ENCODE assay signal across 8 mouse cellular contexts in the genomic region with DNA sequence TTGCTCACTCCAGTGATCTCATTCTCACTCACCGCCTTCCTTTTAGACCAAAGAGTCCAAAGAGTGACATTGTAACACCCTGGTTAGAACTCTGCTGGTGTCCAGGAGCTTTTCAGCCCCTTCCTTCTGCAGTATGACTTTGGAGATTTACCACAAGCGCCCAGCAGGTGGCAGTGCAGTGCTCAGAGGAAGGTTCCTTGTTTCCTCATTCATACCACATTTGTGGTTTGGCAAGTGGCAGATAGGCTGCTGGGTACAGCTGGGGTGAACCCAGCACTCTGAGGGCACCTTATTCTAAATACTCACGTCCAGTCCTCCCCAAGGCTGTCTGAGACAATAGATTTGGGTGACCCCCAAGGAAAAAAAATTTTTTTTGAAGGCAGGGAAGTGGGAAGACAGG.
DNase-seq lines count a peak whose midpoint lies in the region; ATAC-seq lines count a peak whose summit lies in the region.

No protein-coding gene starts in this region.

- no peak overlapping the region for H3K27ac ChIP-seq in liver, embryonic 12.5 days
- no peak overlapping the region for H3K27ac ChIP-seq in embryonic facial prominence, embryonic 10.5 days (replicated peaks)
- no peak overlapping the region for H3K27ac ChIP-seq in liver, embryonic 11.5 days (ENCODE audit: low read depth, low read length)

- no peaks in the 10 kb centered on the region for H3K9me3 ChIP-seq in liver, embryonic 12.5 days (replicated peaks)
- no peaks in the 10 kb centered on the region for H3K9me3 ChIP-seq in embryonic facial prominence, embryonic 10.5 days
- no peaks in the 10 kb centered on the region for H3K9me3 ChIP-seq in liver, embryonic 11.5 days (ENCODE audit: control insufficient read depth, low read length)

- H3K27me3 ChIP-seq in liver, embryonic 12.5 days (replicated peaks), result no peaks in the 10 kb centered on the region
- H3K27me3 ChIP-seq in embryonic facial prominence, embryonic 10.5 days (replicated peaks; ENCODE audit: low read depth, poor library complexity, severe bottlenecking), result no peaks in the 10 kb centered on the region
- no peaks in the 10 kb centered on the region for H3K27me3 ChIP-seq in liver, embryonic 11.5 days (replicated peaks; ENCODE audit: control insufficient read depth, insufficient read depth, low read length)

- H3K4me1 ChIP-seq in liver, embryonic 12.5 days, result no peaks in the 10 kb centered on the region
- H3K4me1 ChIP-seq in embryonic facial prominence, embryonic 10.5 days, result no peaks in the 10 kb centered on the region
- no peaks in the 10 kb centered on the region for H3K4me1 ChIP-seq in liver, embryonic 11.5 days (replicated peaks; ENCODE audit: control insufficient read depth, insufficient read depth, low read length)

- H3K9ac ChIP-seq in liver, embryonic 12.5 days, result no peak overlapping the region
- no peak overlapping the region for H3K9ac ChIP-seq in liver, embryonic 11.5 days (ENCODE audit: low read depth, low read length)

- WGBS in liver, embryonic 12.5 days (ENCODE audit: insufficient replicate concordance), result 16% methylated on average over 3 of the region's 3 CpGs
- 24% methylated on average over 3 of the region's 3 CpGs for WGBS in embryonic facial prominence, embryonic 10.5 days
- WGBS in liver, embryonic 11.5 days, result 17% methylated on average over 3 of the region's 3 CpGs

- no peak overlapping the region for H3K4me3 ChIP-seq in liver, embryonic 12.5 days
- H3K4me3 ChIP-seq in embryonic facial prominence, embryonic 10.5 days, result no peak overlapping the region
- no peak overlapping the region for H3K4me3 ChIP-seq in liver, embryonic 11.5 days (ENCODE audit: low read depth, low read length)

- DNase-seq in liver, result peak; percentile 61
- peak; percentile 82 for DNase-seq in adrenal gland, postnatal 10 days
- DNase-seq in embryonic facial prominence, embryonic 10.5 days (ENCODE audit: low spot score), result peak; percentile 71
- DNase-seq in kidney, adult 9 months, result peak; percentile 52
- peak; percentile 53 for DNase-seq in liver, embryonic 11.5 days (ENCODE audit: low spot score)
- DNase-seq in retina, embryonic 14.5 days (ENCODE audit: low spot score), result peak; percentile 87
- peak; percentile 85 for DNase-seq in thymus, postnatal 4 days

- no peaks in the 10 kb centered on the region for H3K36me3 ChIP-seq in liver, embryonic 12.5 days
- no peaks in the 10 kb centered on the region for H3K36me3 ChIP-seq in embryonic facial prominence, embryonic 10.5 days (replicated peaks)
- H3K36me3 ChIP-seq in liver, embryonic 11.5 days (ENCODE audit: control insufficient read depth, insufficient read depth, low read length), result no peaks in the 10 kb centered on the region

- ATAC-seq in liver, embryonic 12.5 days, result no peak
- no peak for ATAC-seq in liver, embryonic 11.5 days (replicated peaks; ENCODE audit: low FRiP score)

- H3K4me2 ChIP-seq in liver, embryonic 12.5 days, result no peak overlapping the region
- no peak overlapping the region for H3K4me2 ChIP-seq in liver, embryonic 11.5 days
